Mouse (Mus musculus) cerebellum, adult (tissue): ENCODE measurements at regions not wholly inside any gene's neighbourhood (a gene's known extent, or its start where the extent isn't known, plus 50 kb on each side); places are given as distances from the start of the nearest gene placed in this dataset.
"Not testable (repeated sequence)": the region's sequence is repeated elsewhere in the genome, so short reads cannot be mapped to it uniquely, and the experiment has no call there.

Source experiments
- ATAC-seq: cut with Nextera tagmentation; 2 replicates; pipeline ENCODE4 v1.9.2; 2017; ENCODE audit warnings: mild to moderate bottlenecking, moderate library complexity, mixed read lengths; ENCODE audit not compliant: insufficient number of reproducible peaks, low FRiP score, low TSS enrichment

DNA sequence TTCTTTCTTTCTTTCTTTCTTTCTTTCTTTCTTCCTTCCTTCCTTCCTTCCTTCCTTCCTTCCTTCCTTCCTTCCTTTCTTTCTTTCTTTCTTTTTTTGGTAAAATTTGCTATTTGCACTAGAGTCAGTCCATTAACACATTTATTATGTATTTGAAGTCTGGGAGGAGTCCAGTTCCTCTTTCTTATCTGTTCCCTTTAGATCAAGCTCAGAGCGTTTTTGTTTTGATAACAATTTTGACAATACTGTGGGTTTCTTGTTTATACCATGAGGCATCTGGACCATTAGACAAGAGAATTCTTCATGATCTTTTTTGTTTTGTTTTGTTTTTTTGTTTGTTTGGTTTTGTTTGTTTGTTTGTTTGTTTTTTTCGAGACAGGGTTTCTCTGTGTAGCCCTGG, 52.3 kb upstream of the Cttnbp2 start:
- ATAC-seq, result not testable (repeated sequence)

- ATAC-seq, result no peak
Measured at GRCm38 (mm10) chr6:18569221-18569620, 54.6 kb upstream of the Cttnbp2 start.

DNA sequence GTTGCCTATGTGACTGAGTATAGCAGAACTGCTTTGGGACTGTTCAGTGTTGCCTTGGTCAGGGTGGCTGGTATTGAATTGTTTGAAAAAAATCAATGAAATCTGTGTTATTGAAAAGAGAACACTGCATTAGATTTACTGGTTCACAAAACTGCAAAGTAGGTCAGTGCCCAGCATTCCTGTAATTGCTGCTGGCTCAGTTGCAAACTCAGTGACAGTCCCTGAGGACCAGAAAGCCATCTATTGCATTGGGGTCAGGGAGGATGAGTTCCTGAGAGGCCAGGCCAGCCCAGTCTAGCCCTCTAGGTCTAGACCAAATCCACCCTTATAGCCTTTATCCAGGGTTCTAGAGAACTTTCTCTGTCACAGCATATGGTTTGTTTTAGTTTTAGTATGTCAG, 63.9 kb upstream of the Cttnbp2 start:
- peak; percentile 66 for ATAC-seq

DNA sequence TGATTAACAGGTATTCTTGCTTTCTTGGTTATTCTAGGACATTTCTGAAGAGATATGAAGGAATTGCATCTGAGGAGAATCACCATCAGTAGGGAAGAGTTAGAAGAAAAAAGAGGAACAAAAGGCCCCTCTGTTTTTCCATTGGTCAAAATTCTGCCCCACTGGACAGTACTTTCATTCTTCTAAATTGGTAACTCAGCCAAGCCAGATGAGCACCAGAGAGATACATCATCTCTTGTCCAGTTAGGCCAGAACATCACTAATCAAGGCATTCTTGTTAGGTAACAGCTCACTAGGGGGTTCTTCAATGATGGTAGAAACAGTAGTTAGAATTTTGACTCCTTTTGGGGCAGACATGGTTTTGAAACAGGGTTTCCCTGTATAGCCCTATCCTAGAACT, 74.8 kb upstream of the Cttnbp2 start:
- ATAC-seq, result no peak

DNA sequence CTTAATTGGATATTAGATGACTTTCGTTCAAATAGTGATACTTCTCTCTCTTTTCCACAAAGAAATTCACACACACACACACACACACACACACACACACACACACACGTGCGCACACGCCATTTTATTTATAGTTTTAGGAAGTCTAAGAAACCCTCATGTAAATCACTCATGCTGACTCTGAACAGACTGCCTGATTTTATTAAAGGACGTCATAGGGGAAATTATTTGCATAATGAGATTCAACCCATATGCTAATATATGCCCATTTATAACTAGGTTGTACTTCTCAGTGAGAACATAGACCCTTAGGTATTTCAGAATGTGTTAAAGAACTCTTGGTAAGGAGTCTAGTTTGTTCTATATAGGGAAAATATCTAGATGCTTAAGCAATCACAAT, 82.0 kb upstream of the Cttnbp2 start:
- ATAC-seq, result no peak

DNA sequence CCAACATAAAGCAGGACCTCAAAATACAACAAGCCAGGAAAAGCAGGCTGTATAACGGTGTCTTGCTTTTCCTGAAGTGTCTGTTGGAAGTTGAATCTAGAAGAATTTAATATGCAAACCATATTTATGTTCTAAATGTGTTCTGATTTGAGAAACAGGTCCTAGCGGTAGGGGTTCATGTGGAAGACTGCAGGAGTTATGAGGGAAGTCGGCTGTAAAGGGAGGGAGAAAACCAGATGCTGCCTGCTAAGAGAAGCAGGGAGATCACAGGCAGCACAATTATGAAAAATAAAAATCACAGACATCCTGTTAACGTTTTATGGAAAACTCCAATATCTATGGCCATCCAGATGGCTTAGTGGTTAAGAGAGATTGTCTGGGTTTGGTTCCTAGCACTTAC, 85.0 kb upstream of the Cttnbp2 start:
- ATAC-seq, result no peak

DNA sequence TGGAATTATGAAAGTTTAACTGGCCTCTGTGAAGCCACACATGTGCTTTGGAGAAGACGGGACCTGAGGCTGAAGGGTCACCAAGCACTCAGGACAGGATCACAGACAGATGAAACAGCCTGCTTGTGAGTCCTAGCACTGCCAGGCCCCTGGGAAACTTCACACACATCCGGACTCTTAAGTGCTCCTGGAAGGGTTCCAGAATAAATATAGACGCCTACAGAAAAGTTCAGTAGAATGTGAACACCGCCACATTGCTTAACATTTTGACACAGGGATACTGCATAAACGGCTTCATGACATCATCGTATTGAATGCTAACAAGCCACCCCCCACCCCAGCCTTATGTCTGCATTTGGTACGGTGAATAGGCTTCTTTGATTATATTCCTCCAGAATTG, 87.3 kb upstream of the Cttnbp2 start:
- ATAC-seq, result no peak

DNA sequence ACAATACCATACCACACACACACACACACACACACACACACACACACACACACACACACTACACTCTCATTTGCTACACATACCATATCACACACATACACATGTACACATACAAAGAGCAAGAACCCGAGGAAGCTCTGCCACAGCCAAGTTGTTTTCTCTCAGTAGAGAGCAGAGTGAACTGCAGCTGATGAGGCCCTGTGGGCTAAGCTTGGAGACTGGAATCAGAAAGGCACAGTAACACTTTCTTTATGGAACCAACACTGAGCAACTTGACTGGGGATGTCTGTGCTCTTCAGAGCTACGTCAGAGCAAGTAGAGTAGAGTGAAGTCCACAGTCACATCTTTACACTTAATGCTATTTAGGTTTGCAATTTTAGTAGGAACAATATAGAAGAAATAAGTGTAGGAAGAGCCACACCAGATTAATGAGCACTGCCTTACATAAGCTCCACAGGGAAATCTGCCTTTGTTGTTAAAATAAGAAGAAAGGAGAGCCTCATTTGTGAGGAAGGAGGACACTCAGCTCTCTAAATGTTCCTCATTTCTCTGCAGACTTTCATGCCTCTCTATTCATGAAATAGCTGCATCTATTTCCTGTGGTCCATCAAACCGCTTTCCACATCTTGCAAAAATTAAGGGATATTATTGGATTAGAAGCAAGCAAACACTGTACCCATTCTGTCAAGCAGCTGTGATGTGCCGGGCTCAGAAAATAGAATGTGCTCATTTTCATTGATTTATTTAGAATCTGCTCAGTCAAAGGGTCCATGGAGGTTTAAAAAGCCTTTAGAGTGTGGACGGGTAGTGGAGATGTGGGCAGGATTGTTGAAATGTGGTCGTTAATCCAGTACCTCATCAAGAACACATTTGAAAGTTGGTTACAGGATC, 107.0 kb upstream of the Cttnbp2 start:
- ATAC-seq, result no peak

DNA sequence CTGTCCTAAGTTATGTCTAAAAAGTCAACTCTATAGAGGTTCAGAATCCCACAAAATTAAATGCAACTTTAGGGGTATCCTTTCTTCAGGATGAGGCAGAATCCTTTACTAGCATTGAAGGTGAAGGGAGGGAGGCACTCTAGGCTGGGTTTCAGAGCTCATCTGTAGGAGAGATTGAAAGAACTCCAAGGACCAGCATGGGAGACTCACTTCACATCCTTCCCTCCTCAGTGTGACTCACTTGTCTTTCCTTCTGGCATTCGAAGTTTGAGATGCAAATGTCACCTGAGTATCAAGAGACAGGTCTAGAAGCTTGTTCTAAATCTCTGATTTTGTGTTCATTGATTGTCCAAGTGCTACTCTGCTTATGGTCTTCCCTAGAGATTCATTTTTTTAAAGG, 113.9 kb upstream of the Cttnbp2 start:
- no peak for ATAC-seq

GRCm38 (mm10) chr6:18633540-18634200, 119.0 kb upstream of the Cttnbp2 start:
- ATAC-seq, result no peak

DNA sequence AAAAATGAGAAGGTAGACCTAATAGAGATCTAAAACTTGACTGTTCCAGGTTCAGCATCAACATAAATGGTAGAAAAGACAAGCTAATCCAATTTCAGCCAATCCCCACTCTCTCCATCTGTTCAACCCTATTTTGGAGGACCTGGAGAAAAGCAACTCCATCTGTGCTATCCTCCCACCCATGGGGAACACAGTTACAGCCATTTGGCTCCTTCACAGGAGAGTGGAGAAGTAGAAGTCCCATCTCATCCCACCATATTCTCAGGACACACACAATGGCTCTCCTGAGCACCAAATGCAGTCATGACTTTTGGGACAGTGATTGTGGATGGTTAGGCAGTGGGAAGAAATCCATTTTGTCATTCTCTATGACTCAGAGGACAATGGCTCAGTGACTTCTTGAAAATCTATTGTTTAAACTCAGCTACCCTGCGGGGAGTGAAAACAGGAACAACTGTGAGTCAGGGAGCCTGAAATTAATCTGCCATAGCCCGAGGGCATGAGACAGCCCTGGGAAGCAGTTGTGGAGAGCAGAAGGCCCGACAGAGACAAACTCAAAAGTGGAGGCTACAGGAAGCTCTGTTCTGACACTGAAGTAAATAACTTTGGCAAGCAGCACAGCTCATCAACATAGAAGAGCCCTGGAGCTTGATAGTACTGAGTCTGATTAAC, 125.2 kb upstream of the Cttnbp2 start:
- peak; percentile 95 for ATAC-seq

GRCm38 (mm10) chr6:18648898-18649591, 134.4 kb upstream of the Cttnbp2 start:
- ATAC-seq, result no peak

- no peak for ATAC-seq
Measured at GRCm38 (mm10) chr6:18651319-18651718, 136.7 kb upstream of the Cttnbp2 start.

- no peak for ATAC-seq
Measured at GRCm38 (mm10) chr6:18652006-18652601, 137.5 kb upstream of the Cttnbp2 start.

DNA sequence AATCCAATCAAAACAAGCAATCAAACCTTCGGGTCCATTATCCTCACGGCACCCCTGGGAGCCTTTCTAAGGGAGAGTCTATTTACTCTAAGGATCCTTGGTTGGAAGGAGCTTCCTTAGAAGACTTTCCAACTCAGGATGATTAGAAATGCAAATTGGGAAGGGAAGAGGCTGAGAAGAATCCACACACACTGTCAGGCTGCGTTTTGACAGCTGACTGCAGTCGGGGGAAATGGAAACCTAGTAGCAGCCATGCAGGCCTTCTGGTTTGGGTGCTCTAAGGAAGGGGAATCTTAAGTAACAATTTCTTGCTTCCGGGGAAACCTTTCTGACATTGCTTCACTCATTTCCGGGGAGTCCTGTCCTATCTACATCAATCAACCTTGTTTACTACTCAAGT, 139.6 kb upstream of the Cttnbp2 start:
- no peak for ATAC-seq

DNA sequence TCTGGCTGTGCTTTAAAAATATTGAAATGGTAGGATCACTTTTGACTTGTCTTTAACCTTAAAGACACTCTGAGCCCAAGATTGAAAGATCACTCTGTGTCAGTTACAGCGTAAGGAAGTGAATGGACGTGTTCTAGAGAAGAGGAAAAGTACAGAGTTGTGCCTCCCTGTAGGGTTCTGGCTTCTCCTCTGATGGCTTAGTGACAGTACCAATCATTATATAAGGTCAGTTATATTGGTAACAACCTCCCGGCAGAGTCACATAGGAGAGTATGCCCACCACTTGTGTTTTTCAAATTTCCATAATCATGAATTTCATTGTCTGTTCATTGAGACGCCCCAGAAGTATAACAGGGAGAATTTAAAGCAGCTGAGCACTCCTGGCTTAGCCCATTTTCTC, 141.6 kb upstream of the Cttnbp2 start:
- ATAC-seq, result no peak

DNA sequence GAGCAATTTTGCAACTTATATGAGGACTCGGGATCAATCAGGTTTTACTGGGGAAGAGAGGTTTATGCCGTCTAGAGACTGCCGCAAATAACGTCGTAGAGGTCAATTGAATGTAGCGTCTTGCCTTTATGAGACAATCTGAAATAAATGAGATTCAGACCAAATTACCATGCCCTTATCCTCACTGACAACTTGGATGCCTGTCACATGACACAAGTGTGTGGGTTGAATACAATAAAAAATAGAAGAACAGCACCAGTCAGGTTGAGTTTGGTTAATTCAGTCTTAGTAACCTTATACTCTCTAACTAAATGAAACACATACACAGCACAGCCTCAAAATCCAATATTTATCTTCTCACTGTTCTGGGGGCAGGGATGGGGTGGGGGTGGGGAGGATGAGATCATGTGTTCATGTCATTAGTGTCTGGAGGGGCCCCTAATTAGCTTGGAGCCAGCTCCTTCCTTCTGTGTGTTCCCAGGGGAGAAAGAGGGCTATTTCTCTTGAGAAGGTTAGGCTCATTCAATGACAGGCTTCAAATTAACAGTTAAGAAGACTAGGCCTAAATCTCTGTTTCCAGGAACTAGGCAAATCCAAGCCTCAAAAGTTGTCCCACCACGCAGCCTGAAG, 142.2 kb upstream of the Cttnbp2 start:
- ATAC-seq, result no peak

GRCm38 (mm10) chr6:18664687-18665086, 150.0 kb upstream of the Cttnbp2 start:
- no peak for ATAC-seq

GRCm38 (mm10) chr6:18665992-18666391, 151.3 kb upstream of the Cttnbp2 start:
- no peak for ATAC-seq

- ATAC-seq, result no peak
Measured at GRCm38 (mm10) chr6:18666543-18666942, 151.9 kb upstream of the Cttnbp2 start.
